Mouse (Mus musculus) layer of hippocampus, adult 9-10 months (tissue): ENCODE results near the gene Vac14.

Source experiments
- DNase-seq: peaks from one replicate; pipeline ENCODE4 v3.0.0; 2022; ENCODE audit warnings: low spot score

Vac14 gene

DNA sequence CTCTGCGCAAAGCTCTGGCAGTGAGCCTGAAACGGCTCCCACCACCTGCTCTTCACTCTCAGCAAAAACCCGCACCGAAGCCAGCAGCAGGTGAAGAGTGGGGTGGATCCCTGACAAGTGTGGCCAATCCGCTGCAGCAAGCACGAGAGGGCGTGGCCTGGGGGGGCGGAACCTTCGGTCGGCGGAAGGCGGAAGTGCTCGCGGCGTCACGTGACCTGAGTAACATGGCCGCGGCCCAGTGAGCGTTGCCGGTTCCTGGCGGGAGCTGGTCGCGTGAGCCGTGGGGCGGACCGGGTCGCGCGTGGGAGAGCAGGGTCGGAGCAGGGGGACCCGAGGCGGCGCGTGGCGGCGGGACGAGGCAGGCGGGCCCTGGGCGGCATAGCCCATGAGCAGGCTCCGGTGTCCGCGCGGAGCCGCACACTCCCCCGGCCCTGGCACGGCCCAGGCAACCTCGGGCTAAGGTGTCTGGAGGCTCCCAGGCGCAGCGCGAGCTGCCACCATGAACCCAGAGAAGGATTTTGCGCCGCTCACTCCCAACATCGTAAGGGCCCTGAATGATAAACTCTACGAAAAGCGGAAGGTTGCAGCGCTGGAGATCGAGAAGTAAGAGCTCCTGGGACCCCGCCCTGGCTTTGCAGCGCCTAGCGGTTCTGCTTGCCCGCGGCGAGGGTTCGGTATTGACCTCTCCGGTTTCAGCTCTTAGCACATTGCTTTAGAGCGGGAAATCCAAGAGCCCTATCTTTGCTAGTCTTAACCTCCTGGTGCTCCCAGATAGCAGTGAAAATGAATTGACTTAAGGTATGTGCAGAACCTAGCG, at the start of gene Vac14:
Vac14 (plus strand) TSS at position 195 of the 817 bp plus-strand sequence.
- peak; percentile 92 for DNase-seq

- DNase-seq, result no peak
These were observed 25.7 kb upstream of the Vac14 start for GRCm38 (mm10) chr8:110592641-110593040.

DNA sequence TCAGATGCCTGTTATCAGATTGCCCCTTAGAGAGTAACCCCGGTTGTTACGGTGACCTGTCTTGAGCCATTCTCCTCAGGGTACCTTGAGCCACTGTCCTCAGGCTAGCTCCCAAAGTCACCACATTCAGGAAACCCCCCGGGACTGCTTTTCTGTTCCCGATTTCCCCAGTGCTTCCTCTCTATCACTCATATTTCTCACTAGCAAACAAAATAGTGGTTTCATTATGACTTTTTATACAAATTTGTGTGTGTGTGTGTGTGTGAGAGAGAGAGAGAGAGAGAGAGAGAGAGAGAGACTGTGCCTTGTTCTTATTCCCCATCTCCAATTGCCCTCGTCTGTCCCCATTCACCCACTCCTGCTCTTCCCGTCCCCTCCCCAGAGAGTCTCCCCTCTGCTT, 24.2 kb upstream of the Vac14 start:
- no peak for DNase-seq

DNA sequence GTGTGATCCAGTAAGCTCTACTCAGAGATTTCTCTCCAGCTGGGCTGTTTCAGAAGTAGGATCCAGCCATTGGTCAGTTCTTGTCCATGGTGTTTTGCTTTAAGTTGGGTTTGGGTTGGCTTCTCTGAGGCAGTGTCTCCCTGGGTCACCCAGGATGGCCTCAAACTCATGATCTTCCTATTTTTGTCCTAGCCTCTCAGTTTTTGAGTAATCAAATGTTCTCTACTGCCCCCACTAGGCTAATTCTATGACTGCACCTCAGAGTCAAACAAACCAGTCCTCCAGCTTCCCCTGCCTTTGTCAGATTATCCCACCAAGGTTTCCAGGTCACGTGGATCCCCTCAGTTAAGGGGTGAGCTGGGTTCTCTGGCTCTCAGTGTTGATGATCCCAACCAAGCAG, 13.8 kb upstream of the Vac14 start:
- peak; percentile 40 for DNase-seq

DNA sequence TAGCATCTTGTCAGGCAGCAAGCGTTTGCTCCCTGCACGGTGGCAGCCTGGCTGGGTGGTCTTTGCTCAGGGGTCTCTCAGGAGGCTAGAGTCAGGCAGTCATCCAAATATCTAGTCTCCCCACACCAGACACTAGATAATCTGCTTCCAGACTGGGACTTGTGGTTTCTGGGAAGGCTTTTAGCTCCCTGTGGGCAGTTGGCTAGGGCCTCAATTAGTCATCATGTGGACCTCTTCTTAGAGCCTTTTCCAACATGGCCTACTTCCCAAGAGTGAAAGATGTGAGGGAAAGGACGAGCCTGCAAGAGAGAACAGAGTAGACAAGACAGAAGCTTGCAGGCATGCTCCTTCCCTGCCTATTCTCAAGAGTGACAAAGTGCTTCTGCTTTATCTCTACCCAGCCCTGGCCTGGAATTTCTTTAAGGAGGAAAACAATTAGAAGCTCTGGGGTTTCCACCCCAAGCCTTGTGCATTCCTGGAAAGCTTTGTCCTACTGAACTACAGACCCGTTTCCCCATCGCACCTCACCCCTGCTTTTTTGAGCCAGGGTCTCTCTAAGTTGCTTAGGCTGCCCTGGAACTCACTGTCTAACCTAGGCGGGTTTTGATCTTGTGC, 12.9 kb upstream of the Vac14 start:
- DNase-seq, result no peak

- DNase-seq, result no peak
These were observed 2.7 kb upstream of the Vac14 start for GRCm38 (mm10) chr8:110615730-110616129.

GRCm38 (mm10) chr8:110617801-110618358, 505 bp upstream of the Vac14 start:
- no peak for DNase-seq

DNA sequence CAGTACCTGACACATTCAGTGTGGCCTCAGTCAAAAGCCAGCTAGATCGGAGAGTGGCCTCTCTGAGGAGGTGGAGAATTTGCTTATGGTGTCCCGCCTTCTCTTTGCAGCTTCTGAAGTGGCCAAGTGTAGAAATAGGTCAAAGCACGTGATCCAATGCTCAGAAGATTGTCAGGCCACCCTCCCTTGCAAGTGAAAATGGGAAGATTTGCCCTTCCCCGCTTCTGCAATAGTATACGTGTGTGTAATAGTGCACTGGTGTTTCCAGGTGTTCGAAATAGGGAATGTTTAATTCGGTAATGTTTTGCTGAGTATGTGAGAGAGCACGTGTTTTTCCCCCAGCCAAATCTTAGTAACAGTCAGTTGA, 806 bp downstream of the Vac14 start:
- DNase-seq, result no peak

DNA sequence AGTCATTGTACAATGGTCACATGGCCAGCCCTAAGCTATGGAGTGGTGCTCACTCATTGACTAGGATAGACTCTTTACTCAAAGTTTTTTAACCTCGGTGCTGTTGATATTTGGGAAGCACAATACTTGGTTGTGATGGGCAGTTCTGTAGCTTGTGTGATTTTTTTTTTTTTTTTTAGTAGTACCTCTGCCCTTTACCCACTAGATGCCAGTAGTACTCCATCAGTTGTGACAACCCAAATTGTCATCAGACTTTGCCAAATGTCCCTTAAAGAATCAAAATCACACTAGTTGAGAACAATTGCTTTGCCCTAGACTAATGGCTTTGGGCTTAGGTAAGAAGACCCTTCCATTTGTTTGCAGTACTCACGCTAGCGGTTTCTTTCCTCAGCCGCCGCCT, 1.5 kb downstream of the Vac14 start:
- no peak for DNase-seq

DNA sequence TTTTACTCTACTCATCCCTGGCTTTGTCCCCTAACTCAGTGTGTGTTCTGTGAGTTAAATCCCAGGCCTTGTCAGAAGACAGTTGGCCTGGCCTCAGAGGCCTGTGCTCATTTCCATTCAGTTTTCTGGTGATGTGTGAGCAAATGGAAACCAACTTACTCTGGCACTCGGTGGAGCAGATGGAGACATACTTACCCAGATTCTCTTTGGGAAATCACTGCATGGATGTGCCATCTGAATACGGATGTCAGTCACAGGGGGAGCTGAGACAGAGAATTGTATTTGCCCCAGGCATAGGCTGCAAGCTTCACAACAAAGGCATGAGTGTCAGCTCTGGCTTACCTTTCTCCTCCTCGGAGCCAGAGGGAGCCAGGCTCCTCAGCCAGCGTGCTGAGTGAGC, 8.0 kb downstream of the Vac14 start:
- no peak for DNase-seq

GRCm38 (mm10) chr8:110629245-110630063, 11.1 kb downstream of the Vac14 start:
- DNase-seq, result no peak

DNA sequence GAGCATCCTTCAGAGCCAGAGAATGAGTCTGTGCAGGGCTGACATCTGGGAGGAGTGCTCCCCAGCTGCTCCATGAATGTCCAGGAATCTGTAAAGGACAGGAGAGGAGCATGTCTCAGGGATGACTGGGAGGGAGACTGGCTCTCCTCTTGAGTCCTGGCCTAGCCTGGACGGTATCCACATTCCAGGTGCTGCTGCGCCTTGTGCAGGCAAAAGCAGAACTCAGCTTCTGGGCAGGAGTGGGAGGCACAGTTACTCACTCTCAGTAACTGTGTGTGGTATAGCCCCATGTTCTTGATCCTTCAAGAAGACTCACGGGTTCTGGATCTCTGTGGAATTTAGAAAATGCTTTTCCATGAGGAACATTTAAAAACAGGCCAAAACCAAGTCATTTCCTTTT, 11.7 kb downstream of the Vac14 start:
- DNase-seq, result no peak

DNA sequence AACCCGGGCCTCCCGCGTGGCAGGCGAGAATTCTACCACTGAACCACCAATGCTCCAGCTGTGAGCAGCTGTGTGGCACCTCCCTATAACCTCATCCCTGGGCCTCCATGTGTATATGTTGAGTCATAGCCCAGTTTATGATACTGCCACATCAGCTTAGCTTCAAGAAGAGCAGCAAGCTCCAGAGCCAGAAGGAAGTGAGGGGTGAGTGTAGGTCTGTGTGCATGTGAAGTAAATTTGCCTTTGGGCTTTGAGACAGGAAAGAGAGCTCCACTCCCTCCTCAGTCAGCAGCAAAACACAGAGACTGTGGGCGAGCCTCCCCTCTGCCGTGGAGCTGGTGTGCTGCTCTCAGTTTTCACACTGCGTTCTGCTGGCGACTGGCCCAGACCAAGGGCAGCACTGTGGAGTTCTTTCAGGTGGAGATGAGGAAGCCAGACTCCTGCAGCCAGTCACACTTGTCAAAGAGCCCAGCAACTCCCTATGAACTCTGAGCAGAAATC, 12.2 kb downstream of the Vac14 start:
- no peak for DNase-seq

- DNase-seq, result no peak
These were observed 12.8 kb downstream of the Vac14 start for GRCm38 (mm10) chr8:110631201-110631600.

DNA sequence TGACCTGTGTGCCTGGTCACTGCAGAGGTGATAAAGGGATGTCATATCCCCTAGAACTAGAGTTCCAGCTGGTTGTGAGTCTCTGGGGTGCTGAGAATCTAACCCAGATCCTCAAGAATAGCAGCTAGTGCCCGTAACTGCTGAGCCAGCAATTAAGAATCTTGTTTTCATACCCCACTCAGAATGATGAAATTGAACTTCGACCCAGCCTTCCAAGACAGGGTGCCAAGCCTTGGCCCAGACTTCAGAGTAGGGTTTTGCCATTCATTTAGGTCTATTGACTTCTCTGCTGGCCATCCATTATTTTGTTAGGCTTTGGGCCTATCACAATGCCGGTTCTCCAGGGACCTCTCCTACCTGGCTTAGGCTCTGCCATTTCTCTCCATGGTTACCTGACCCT, 15.4 kb downstream of the Vac14 start:
- DNase-seq, result no peak

DNA sequence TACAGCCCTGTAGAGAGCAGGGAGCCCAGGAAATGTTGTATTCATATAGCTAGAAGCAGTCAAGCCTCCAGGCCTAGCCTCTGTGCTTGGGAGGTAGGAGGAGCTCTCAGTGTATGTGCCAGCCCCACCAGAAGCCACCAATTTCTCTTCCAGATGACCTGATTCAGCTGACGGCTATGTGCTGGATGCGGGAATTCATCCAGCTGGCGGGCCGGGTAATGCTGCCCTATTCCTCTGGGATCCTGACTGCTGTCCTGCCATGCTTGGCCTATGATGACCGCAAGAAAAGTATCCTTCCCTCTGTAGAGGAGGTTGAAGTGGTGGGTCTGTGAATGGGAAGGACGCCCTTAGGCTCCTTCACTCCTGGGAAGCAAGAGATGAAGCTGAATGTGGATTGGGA, 17.8 kb downstream of the Vac14 start:
- no peak for DNase-seq

- DNase-seq, result no peak
These were observed 23.9 kb downstream of the Vac14 start for GRCm38 (mm10) chr8:110642331-110642730.

GRCm38 (mm10) chr8:110643177-110643576, 24.8 kb downstream of the Vac14 start:
- no peak for DNase-seq

- no peak for DNase-seq
These were observed 26.0 kb downstream of the Vac14 start for GRCm38 (mm10) chr8:110644422-110644821.

DNA sequence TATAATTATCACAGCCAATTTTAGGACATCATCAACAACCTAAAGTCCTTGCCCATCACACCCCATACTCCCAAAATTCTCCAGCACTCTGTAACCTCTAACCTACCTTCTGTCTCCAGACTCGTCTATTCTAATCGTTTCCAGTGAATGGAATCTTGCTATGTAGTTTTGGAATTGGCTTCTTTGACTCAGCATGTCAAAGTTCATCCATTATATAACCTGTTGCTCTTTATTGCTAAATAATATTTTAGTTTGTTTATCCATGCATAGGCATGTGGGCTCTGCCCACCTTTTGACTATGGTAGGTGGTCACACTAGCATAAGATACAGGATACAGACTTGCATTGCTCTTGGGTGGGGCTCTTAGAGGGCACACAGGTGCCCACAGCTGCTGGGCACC, 26.5 kb downstream of the Vac14 start:
- DNase-seq, result no peak

GRCm38 (mm10) chr8:110645340-110645739, 27.0 kb downstream of the Vac14 start:
- DNase-seq, result no peak

DNA sequence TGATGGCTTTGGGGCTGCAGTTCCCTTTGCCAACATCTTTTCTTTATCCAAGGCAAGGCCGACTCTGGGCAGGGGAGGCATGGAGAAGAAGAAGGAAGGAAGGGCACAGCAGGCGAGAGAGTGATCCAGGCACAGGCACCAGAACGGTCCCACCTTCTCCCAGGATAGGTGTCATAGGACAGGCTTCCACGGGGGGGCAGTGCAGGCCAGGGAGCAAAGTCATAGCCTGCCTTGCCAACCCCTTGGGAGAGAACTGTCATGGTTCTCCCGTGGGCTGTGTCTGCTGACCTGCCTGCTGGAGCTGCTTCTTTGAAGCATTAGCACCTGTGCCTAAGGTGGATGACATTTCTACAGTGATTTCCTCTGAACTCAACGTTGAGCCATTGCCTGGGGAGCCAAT, 27.7 kb downstream of the Vac14 start:
- DNase-seq, result no peak
